Mouse (Mus musculus) embryonic fibroblast, embryonic 13.5 days (primary cell): Measurements from ENCODE around the gene Celsr1. TPM values are rescaled to one million over a fixed set of nuclear protein-coding genes. Genes with fewer than 3 reads are reported as not detected.
A peak's percentile ranks its signal among the peaks of the same experiment; 100 is the strongest.
"Not testable (repeated sequence)": the region's sequence is repeated elsewhere in the genome, so short reads cannot be mapped to it uniquely, and the experiment has no call there.

ENCODE experiments used
- H3K27ac ChIP-seq: 2 replicates; pipeline ENCODE4 v1.5.1; 2012; ENCODE audit warnings: low read length, control low read depth, inconsistent platforms; ENCODE audit not compliant: insufficient read depth
- H3K4me1 ChIP-seq: 2 replicates; pipeline ENCODE4 v1.6.1; 2011; ENCODE audit warnings: low read length; ENCODE audit not compliant: control insufficient read depth, insufficient read depth
- H3K4me3 ChIP-seq: 2 replicates; pipeline ENCODE4 v1.5.1; 2011; ENCODE audit warnings: mild to moderate bottlenecking, control low read depth, low read length; ENCODE audit not compliant: insufficient read depth
- CTCF ChIP-seq: IDR thresholded peaks from 2 replicates; pipeline ENCODE4 v1.5.1; 2011; ENCODE audit warnings: mild to moderate bottlenecking, control low read depth, low read length, moderate library complexity, borderline replicate concordance; ENCODE audit not compliant: insufficient read depth
- POLR2A ChIP-seq: IDR thresholded peaks from 2 replicates; pipeline ENCODE4 v1.6.1; 2011; ENCODE audit warnings: low read depth, mild to moderate bottlenecking, control low read depth, low read length, moderate library complexity
- polyA plus RNA-seq: library from polyadenylated mRNA; stranded (reverse); fragments of >200 nt; gene quantifications from 2 replicates; pipeline ENCODE4 v1.2.4, GENCODE M21; 2011; ENCODE audit warnings: low read depth; ENCODE audit not compliant: missing spikeins, insufficient read length

Gene Celsr1
- polyA plus RNA-seq, 1 experiment, result 0.91 TPM

DNA sequence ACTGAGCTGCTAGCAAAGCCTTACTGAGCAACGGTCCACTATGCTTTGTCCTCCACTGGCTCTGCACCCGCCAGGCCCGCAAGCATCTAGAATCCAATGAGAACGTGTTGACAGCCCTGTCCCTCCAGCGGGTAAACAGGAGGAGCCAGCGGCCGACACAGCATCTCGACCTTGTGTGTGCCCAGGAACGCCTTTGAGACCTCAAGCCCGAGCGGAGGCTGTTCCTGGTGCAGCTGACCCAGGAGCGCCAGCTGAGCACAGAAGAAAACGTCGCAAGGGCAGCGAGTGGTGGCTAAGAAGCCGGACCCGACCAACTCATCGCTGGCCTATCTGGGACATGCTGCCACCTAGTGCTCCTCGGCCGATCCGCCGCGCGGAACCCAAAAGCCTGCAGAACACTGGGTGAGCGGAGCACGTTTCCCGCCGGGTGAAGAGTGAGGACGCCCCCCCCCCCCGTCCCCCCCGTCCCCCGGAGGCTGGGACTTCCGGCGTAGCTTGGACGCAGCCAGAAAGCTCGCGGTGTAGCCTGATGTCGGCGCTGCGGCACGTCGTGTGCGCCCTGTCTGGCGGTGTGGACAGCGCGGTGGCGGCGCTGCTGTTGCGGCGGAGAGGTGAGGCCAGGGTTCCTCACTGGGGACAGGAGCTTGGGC is 154.6 kb downstream of the Celsr1 start, which contains the start of gene Trmu:
TSS of gene Trmu (plus strand) at position 465 of the 650 bp plus-strand sequence.
- TF ChIP-seq CTCF (peak; percentile 62; the same call in 1 of the 2 replicates), POLR2A (peak; percentile 91)
- peak within 1 kb of the TSS; percentile 65 for H3K27ac ChIP-seq
- H3K4me3 ChIP-seq, result peak within 1 kb of the TSS; percentile 94
- no peaks in the 10 kb centered on the region for H3K4me1 ChIP-seq

DNA sequence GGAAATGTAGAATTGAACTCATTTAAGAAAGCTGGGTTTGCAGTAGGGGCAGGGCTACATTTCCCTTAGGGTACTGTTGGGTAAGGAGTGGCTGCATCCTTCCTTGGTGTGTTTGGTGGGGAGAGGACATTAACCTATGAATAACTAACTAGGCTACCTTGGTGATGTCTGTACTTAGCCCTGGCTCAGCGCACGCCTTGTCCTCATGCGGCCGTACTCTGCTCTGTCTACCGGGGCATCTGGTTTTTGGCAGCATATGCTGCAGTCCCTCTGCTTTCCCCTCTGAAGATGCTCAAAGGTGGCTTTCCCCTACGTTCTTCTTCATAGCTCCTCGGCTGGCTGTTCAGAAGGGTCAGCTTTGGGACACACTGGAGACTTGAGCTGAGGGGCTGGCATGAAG is 156.2 kb downstream of the Celsr1 start:
- Histone ChIP-seq H3K4me3 (no peak overlapping the region), H3K27ac (no peak overlapping the region), H3K4me1 (no peaks in the 10 kb centered on the region)
- TF ChIP-seq POLR2A (no peak), CTCF (no peak)

GRCm38 (mm10) chr15:85867696-85868095 is 165.9 kb downstream of the Celsr1 start:
- Histone ChIP-seq H3K4me1 (no peaks in the 10 kb centered on the region), H3K27ac (no peak overlapping the region), H3K4me3 (no peak overlapping the region)
- TF ChIP-seq POLR2A, result no peak
- TF ChIP-seq CTCF, result peak; percentile 84

GRCm38 (mm10) chr15:85865913-85866312 is 167.7 kb downstream of the Celsr1 start:
- not testable (repeated sequence) for H3K4me1 ChIP-seq, H3K4me3 ChIP-seq, H3K27ac ChIP-seq

DNA sequence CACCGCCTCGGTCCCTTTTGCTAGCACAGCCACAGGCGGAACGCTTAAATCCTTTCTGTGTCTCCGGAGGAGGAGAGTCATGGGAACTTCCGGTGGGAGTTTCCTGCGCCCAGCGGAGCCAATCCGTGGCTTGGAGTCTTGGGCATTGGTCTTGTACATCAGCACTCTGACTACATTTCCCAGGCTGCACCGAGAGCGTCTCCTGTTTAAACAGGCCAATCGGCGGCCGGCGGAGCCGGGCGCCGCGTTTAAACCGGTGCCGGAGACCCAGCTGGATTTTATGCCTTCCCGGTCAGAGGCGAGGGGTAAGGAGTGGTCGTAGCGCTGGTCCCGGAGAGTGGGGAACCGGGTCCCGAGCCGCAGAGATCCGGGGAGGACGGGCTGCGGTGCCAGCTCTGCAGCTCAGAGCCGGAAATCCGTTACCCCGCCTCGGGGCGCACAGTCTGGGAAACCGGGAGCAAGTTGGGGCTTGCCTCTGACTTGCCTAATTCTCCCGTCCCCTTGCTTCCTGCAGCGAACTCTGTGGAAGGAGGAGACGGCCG is 174.0 kb downstream of the Celsr1 start, which contains the start of gene Gtse1:
TSS of gene Gtse1 (plus strand) at position 256 of the 542 bp plus-strand sequence.
- Histone ChIP-seq H3K27ac (peak within 1 kb of the TSS; percentile 54), H3K4me3 (peak within 1 kb of the TSS; percentile 70), H3K4me1 (0 out of 2 replicates have a peak, but pooled peaks cover 2% of the 10 kb centered on the region)
- TF ChIP-seq POLR2A, result peak; percentile 92
- TF ChIP-seq CTCF, result no peak

DNA sequence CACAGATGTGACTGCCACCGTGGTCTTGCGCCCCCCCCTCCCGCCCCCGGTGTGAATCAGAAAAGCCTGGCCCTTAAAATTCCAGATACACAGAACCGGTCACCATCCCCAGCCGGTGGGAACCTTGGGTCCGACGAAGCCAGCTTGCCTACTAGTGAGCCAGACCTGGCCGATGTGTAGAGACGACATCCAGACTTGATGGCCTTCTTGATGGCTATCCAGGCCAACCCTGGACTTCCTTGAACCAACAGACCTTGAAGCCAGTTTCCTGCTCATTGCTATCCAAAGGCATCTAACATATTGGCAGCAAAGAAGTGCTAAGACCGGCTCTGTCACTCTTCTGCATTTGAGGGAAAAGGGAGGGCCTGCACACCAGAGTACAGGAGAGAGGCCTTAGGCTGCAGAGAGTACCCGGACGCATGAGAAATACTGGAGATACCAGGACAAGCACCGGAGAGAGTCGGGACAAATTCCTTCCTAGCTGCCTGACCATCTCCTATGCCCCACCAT is 174.5 kb downstream of the Celsr1 start:
- H3K4me3 ChIP-seq, result peak overlapping the region; percentile 65
- TF ChIP-seq POLR2A (no peak), CTCF (no peak)
- H3K27ac ChIP-seq, result 0 out of 2 replicates have a peak overlapping the region, but pooled peaks have one; percentile 4
- H3K4me1 ChIP-seq, result 0 out of 2 replicates have a peak, but pooled peaks cover 2% of the 10 kb centered on the region

GRCm38 (mm10) chr15:85851656-85852392 is 181.8 kb downstream of the Celsr1 start:
- TF ChIP-seq POLR2A (no peak), CTCF (no peak)
- Histone ChIP-seq H3K4me3 (no peak overlapping the region), H3K27ac (no peak overlapping the region), H3K4me1 (no peaks in the 10 kb centered on the region)

Other genes with a start within 250 kb of the Celsr1 start
- gene Cdpf1, start 222.1 kb downstream of the Celsr1 start, polyA plus RNA-seq, result 17.0 and 20.9 TPM in 2 replicates
- gene Pkdrej, start 212.0 kb downstream of the Celsr1 start, polyA plus RNA-seq, result 0.18 and 0.47 TPM in 2 replicates
- 4.9 and 5.0 TPM in 2 replicates for gene Ttc38, start 201.5 kb downstream of the Celsr1 start, polyA plus RNA-seq
- gene Gtse1, start 174.0 kb downstream of the Celsr1 start, polyA plus RNA-seq, result 34.8 and 40.9 TPM in 2 replicates
- gene Trmu, start 154.5 kb downstream of the Celsr1 start, polyA plus RNA-seq, result 16.6 and 20.0 TPM in 2 replicates
- gene Gramd4, start 23.9 kb upstream of the Celsr1 start, polyA plus RNA-seq, result 18.0 and 31.4 TPM in 2 replicates
- 9.6 and 10.7 TPM in 2 replicates for gene Cerk, start 152.4 kb upstream of the Celsr1 start, polyA plus RNA-seq
- 11.4 and 12.8 TPM in 2 replicates for gene Tbc1d22a, start 180.7 kb upstream of the Celsr1 start, polyA plus RNA-seq